Mouse (Mus musculus): ENCODE results near the gene Akp3. TPM values are rescaled to one million over a fixed set of nuclear protein-coding genes. Genes with fewer than 3 reads are reported as not detected.

Gene Akp3
- polyA plus RNA-seq, 1 experiment from 2014 or later = not detected

Other genes starting within 250 kb of the Akp3 start
- not detected in 2 replicates for gene Alppl2, start 35.0 kb upstream of the Akp3 start, polyA plus RNA-seq (2015; fragmentation: Nextera tagmentation; extraction: Ambion mirVana)
- gene Alpi, start 23.4 kb upstream of the Akp3 start, polyA plus RNA-seq (2015; fragmentation: Nextera tagmentation; extraction: Ambion mirVana) = 0.08 TPM in 1 of 2 replicates, not detected in the other
- gene Ecel1, start 31.5 kb downstream of the Akp3 start, polyA plus RNA-seq (2015; fragmentation: Nextera tagmentation; extraction: Ambion mirVana) = 12.8 and 15.0 TPM in 2 replicates
- gene Prss56, start 58.3 kb downstream of the Akp3 start, polyA plus RNA-seq (2015; fragmentation: Nextera tagmentation; extraction: Ambion mirVana) = 0.12 TPM in 1 of 2 replicates, not detected in the other
- gene Chrnd, start 65.6 kb downstream of the Akp3 start, polyA plus RNA-seq (2015; fragmentation: Nextera tagmentation; extraction: Ambion mirVana) = not detected in 2 replicates
- not detected in 2 replicates for gene Chrng, start 79.7 kb downstream of the Akp3 start, polyA plus RNA-seq (2015; fragmentation: Nextera tagmentation; extraction: Ambion mirVana)
- 110 TPM in 2 replicates for gene Eif4e2, start 88.9 kb downstream of the Akp3 start, polyA plus RNA-seq (2015; fragmentation: Nextera tagmentation; extraction: Ambion mirVana)
- gene Efhd1, start 139.4 kb downstream of the Akp3 start, polyA plus RNA-seq (2015; fragmentation: Nextera tagmentation; extraction: Ambion mirVana) = 0.51 and 1.0 TPM in 2 replicates
- gene Gigyf2, start 202.0 kb downstream of the Akp3 start, polyA plus RNA-seq (2015; fragmentation: Nextera tagmentation; extraction: Ambion mirVana) = 70.6 and 74.5 TPM in 2 replicates